Mouse (Mus musculus) spleen, adult 2 months (tissue): ENCODE results near the gene Cul4a. TPM values are rescaled to one million over a fixed set of nuclear protein-coding genes. Genes with fewer than 3 reads are reported as not detected.
"Not testable (repeated sequence)": the region's sequence is repeated elsewhere in the genome, so short reads cannot be mapped to it uniquely, and the experiment has no call there.

ENCODE experiments used
- DNase-seq, 2 experiments: peaks; one replicate each; pipeline versions ENCODE4 v3.0.0 to v3.0.0-alpha.2; 2012 to 2021; ENCODE audit warnings: low spot score in 2 of 2, low read depth in 1 of 2
- H3K27ac ChIP-seq: fragments of 200-500 bp; 2 replicates; pipeline ENCODE4 v1.5.1; 2012; ENCODE audit warnings: low read length, inconsistent platforms; ENCODE audit not compliant: insufficient read depth
- H3K27me3 ChIP-seq: fragments of 200-500 bp; 2 replicates; pipeline ENCODE4 v1.6.1; 2012; ENCODE audit warnings: mild to moderate bottlenecking, moderate library complexity, low read length, inconsistent platforms; ENCODE audit not compliant: control insufficient read depth, insufficient read depth
- H3K36me3 ChIP-seq: fragments of 200-500 bp; 2 replicates; pipeline ENCODE4 v1.6.1; 2012; ENCODE audit warnings: mild to moderate bottlenecking, low read length, inconsistent platforms; ENCODE audit not compliant: control insufficient read depth, insufficient read depth
- H3K4me1 ChIP-seq: fragments of 200-500 bp; 2 replicates; pipeline ENCODE4 v1.6.1; 2011; ENCODE audit warnings: inconsistent platforms; ENCODE audit not compliant: control insufficient read depth, insufficient read depth, insufficient read length
- H3K4me3 ChIP-seq: fragments of 200-500 bp; 2 replicates; pipeline ENCODE4 v1.5.1; 2011; ENCODE audit warnings: mild to moderate bottlenecking, inconsistent platforms; ENCODE audit not compliant: insufficient read depth, insufficient read length; ENCODE audit errors: extremely low read depth
- CTCF ChIP-seq: fragments of 200-500 bp; IDR thresholded peaks from 2 replicates; pipeline ENCODE4 v1.5.1; 2011; ENCODE audit warnings: mild to moderate bottlenecking, inconsistent platforms; ENCODE audit not compliant: insufficient read depth, insufficient read length, insufficient replicate concordance; ENCODE audit errors: extremely low read depth
- POLR2A ChIP-seq: fragments of 200-500 bp; IDR thresholded peaks from 2 replicates; pipeline ENCODE4 v1.6.1; 2011; ENCODE audit warnings: low read depth, low read length, inconsistent platforms
- WGBS: fragments of 180-500 bp; shearing (Covaris S2); methylation state at CpG from one replicate; pipeline ENCODE4 v1.1.7; 2018; 5-methylcytosine and 5-hydroxymethylcytosine counted together
- polyA plus RNA-seq: library from polyadenylated mRNA; depleted of rRNA; stranded (reverse); fragments of >200 nt; gene quantifications from 2 replicates; pipeline ENCODE4 v1.2.3, GENCODE M21; 2012; rRNA removed

Cul4a gene
- 31.3 and 31.6 TPM in 2 replicates for polyA plus RNA-seq

DNA sequence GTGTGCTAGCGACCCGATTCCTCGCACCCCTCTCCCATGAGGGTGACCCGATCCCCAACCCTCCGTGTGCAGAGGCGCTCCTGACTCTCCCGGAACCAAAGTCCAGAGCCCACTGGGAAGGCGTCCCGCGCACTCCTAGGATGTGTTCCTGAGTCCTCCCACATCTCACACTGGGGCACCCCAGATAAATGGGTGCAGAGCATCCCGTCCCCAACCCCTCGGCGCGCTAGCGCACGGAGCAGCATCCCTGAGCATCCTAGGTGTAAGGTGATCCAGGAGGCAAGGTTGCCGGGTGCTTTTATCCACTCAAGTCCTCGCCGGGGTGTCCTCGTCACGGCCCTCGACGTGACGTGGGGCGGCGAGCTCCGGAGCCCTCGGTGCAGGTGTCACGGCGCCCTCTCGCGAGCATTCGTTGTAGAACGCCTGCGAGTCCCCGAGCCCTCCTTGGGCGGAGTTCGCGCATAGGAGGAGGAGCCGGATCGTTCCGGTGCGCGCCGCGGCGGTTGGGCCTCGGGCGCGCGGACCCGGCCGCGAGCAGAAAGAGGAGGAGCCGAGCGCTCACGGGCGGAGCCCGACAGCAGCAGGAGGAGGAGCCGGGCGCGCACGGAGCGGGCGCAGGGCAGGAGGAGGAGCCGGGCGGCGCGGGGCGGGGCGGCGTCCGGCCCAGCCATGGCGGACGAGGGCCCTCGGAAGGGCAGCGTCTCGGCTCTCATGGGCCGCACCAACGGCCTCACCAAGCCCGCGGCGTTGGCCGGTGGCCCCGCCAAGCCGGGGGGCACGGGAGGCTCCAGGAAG lies at the start of gene Cul4a, which contains the start of gene Pcid2:
Gene Cul4a (plus strand): TSS at position 535 of the 795 bp plus-strand sequence.
Gene Pcid2 (minus strand): TSS at position 373 of the 795 bp plus-strand sequence.
- H3K36me3 ChIP-seq, result no peaks in the 10 kb centered on the region
- under 1% methylated on average over 81 of the region's 87 CpGs for WGBS
- TF ChIP-seq CTCF (peak; percentile 55; the same call in 1 of the 2 replicates), POLR2A (peak; percentile 85)
- H3K4me3 ChIP-seq, result peak within 1 kb of the TSS; percentile 96
- peak within 1 kb of the TSS; percentile 82 for H3K27ac ChIP-seq
- no peaks in the 10 kb centered on the region for H3K27me3 ChIP-seq
- peaks cover 10% of the 10 kb centered on the region; the same call in 1 of the 2 replicates for H3K4me1 ChIP-seq
- peak; percentile 96 for DNase-seq

DNA sequence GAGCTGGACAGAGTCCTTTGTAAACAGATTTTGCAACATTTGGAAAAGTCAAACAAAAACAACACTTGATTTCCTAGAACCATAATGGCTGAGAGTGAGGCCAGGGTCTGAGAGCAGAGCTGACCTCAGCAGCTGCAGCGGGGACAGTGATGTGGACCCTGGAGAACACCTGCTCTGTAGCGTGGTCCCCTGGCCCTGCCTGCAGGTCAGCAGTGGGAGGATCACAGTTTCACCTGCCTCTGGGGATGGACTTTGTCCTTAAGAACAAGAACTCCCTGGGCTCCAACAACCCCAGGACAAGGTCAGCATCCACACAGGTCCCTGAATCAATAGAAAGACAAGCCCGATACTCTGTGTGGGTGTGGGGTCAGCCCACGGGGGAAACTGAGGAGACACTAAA lies 48.1 kb upstream of the Cul4a start:
- TF ChIP-seq POLR2A (no peak), CTCF (no peak)
- Histone ChIP-seq H3K36me3 (no peaks in the 10 kb centered on the region), H3K27ac (no peak overlapping the region), H3K27me3 (no peaks in the 10 kb centered on the region), H3K4me3 (no peak overlapping the region), H3K4me1 (no peaks in the 10 kb centered on the region)
- no peak for DNase-seq
- 87% methylated on average over 4 of the region's 4 CpGs for WGBS

DNA sequence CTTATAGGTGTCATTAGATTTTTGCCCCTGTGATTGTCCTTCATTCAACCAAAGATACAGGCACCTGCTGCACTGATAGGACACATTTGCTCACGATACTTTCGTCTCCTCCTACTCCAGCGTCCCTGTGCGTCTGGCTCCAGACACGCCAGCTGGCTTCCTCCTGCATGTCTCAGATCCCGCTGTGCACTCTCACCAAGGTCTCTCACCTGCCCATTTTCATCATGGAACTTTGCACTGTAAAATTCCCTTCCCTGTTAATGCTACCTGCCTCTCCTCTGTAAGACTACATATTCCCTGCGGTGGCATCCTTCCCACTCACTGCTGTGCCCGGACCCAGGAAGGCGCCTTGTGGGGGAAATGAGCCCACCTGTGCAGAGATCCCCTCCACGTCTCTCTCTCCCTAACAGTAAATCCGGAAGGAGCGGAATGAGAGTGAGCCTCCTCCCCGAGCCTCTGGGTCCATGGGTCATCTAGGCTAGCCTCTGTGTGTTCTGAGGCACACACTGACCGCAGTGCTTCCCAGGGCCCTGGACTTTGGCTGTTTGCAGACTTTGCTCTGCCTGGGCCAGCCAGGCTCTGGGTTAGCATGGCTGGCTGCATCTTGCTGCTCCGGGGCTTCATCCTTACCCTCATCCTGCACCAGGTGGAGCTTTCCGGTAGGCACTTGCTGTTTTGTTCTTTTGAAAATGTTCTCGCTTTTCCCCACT lies 44.8 kb upstream of the Cul4a start, which contains the start of gene Proz:
Gene Proz (plus strand): TSS at position 474 of the 710 bp plus-strand sequence.
- H3K4me3 ChIP-seq, result no peak within 1 kb of the TSS
- no peak within 1 kb of the TSS for H3K27ac ChIP-seq
- TF ChIP-seq POLR2A, result no peak
- TF ChIP-seq CTCF, result no peak
- H3K36me3 ChIP-seq, result no peaks in the 10 kb centered on the region
- no peak for DNase-seq
- no peaks in the 10 kb centered on the region for H3K4me1 ChIP-seq
- H3K27me3 ChIP-seq, result no peaks in the 10 kb centered on the region
- 85% methylated on average over 17 of the region's 17 CpGs for WGBS

- TF ChIP-seq CTCF, result no peak
- TF ChIP-seq POLR2A, result no peak
- 70% methylated on average over 16 of the region's 16 CpGs for WGBS
- no peaks in the 10 kb centered on the region for H3K27me3 ChIP-seq
- H3K4me3 ChIP-seq, result no peak overlapping the region
- no peaks in the 10 kb centered on the region for H3K36me3 ChIP-seq
- no peak for DNase-seq
- H3K4me1 ChIP-seq, result no peaks in the 10 kb centered on the region
- no peak overlapping the region for H3K27ac ChIP-seq
Measured at GRCm38 (mm10) chr8:13063112-13063511, 42.3 kb upstream of the Cul4a start.

DNA sequence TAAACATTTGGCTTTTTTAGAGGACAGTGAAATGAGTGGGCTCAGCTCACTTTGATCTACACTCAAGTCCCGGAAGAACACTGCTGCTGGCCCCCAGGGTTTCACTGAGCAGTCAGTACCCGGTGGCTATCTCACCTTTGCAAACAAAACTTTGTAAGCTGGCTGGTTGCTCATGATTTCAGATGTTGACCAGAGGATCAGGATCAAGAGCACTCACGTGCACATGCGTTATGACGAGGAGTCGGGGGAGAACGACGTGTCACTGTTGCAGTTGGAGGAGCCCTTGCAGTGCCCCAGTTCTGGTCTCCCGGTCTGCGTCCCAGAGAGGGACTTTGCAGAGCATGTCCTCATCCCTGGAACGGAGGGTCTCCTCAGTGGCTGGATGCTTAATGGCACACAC lies 32.2 kb upstream of the Cul4a start:
- H3K4me1 ChIP-seq, result no peaks in the 10 kb centered on the region
- TF ChIP-seq CTCF (no peak), POLR2A (no peak)
- DNase-seq, result no peak
- no peaks in the 10 kb centered on the region for H3K27me3 ChIP-seq
- 92% methylated on average over 11 of the region's 11 CpGs for WGBS
- H3K4me3 ChIP-seq, result no peak overlapping the region
- no peak overlapping the region for H3K27ac ChIP-seq
- H3K36me3 ChIP-seq, result peaks cover 17% of the 10 kb centered on the region

DNA sequence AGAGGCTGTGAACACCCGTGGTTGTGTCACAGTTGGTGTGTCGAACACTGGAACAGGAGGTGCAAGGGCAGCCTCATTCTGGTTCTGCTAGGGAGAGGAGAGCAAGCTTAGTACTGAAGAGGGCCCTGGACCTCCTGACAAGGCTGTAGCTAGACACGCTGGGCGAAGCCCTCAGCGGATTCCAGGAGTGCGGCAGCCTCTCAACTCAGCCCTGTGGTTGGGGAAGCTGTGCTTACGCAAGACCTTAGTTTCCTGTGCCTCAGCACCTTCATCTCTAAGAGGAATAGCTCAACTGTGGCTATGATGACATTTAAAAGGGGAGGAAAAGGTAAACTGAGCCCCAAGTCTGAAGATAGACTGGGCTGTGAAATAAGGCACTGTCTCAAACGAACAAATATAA lies 30.4 kb upstream of the Cul4a start:
- 79% methylated on average over 8 of the region's 8 CpGs for WGBS
- H3K36me3 ChIP-seq, result peaks cover 26% of the 10 kb centered on the region
- H3K27ac ChIP-seq, result no peak overlapping the region

DNA sequence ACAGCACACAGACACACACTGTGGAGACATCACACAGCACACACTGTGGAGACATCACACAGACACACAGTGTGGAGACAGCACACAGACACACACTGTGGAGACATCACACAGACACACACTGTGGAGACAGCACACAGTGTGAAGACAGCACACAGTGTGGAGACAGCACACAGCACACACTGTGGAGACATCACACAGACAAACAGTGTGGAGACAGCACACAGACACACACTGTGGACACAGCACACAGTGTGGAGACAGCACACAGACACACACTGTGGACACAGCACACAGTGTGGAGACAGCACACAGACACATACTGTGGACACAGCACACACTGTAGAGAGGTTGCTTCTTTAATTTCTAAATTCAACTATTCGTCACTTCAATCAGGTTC lies 29.8 kb upstream of the Cul4a start:
- not testable (repeated sequence) for DNase-seq, H3K27me3 ChIP-seq, H3K4me1 ChIP-seq, H3K4me3 ChIP-seq, H3K27ac ChIP-seq
- WGBS, result 84% methylated on average over 1 of the region's 1 CpGs
- H3K36me3 ChIP-seq, result peaks cover 30% of the 10 kb centered on the region

More for the DNA sequence above, 30.4 kb upstream of the Cul4a start:
- TF ChIP-seq CTCF, result no peak
- no peak for TF ChIP-seq POLR2A
- Histone ChIP-seq H3K27me3 (no peaks in the 10 kb centered on the region), H3K4me3 (no peak overlapping the region), H3K4me1 (no peaks in the 10 kb centered on the region)
- no peak for DNase-seq
